Mouse (Mus musculus) liver, embryonic 14.5 days (tissue): ENCODE measurements around the gene Dnaaf1. TPM values are rescaled to one million over a fixed set of nuclear protein-coding genes. Genes with fewer than 3 reads are reported as not detected.

Experiments used
- ATAC-seq: fragments of 200-750 bp; cut with Nextera tagmentation; 2 replicates; pipeline ENCODE4 v1.8.0; 2017; ENCODE audit warnings: moderate number of reproducible peaks, mild to moderate bottlenecking, moderate library complexity; ENCODE audit not compliant: insufficient read depth
- DNase-seq, 3 experiments: peaks; one replicate each; pipeline ENCODE4 v3.0.0-alpha.2; 2012 to 2013; ENCODE audit warnings: low read depth in 3 of 3, low spot score in 3 of 3
- H3K27ac ChIP-seq: fragments of 300-500 bp; sonication (generic); 2 replicates; pipeline ENCODE4 v1.5.1; 2014; ENCODE audit warnings: moderate library complexity, mild to moderate bottlenecking, control low read depth, inconsistent platforms
- H3K27me3 ChIP-seq: fragments of 300-500 bp; sonication (generic); 2 replicates; pipeline ENCODE4 v1.6.1; 2014; ENCODE audit warnings: mild to moderate bottlenecking, low read length, moderate library complexity; ENCODE audit not compliant: control insufficient read depth, insufficient read depth
- H3K36me3 ChIP-seq: fragments of 300-500 bp; sonication (generic); replicated peaks from 2 replicates; pipeline ENCODE4 v1.6.1; 2014; ENCODE audit warnings: low read depth; ENCODE audit not compliant: control insufficient read depth, insufficient read depth
- H3K4me1 ChIP-seq, 2 experiments: fragments of 200-500 bp in 1 of 2; fragments of 300-500 bp in 1 of 2; sonication (generic) in 1 of 2; replicated peaks; 2 replicates each; pipeline ENCODE4 v1.6.1; 2012 to 2014; ENCODE audit warnings: antibody characterized with exemption in 1 of 2, inconsistent platforms in 1 of 2, low read length in 1 of 2; ENCODE audit not compliant: control insufficient read depth in 2 of 2, insufficient read depth in 2 of 2
- H3K4me2 ChIP-seq: fragments of 300-500 bp; sonication (generic); 2 replicates; pipeline ENCODE4 v1.6.1; 2014; ENCODE audit warnings: low read depth, mild to moderate bottlenecking, control low read depth, moderate library complexity
- H3K4me3 ChIP-seq, 2 experiments: fragments of 200-500 bp in 1 of 2; fragments of 300-500 bp in 1 of 2; sonication (generic) in 1 of 2; 2 replicates each; pipeline ENCODE4 v1.5.1; 2012 to 2014; ENCODE audit warnings: low read depth in 2 of 2, low read length in 2 of 2, mild to moderate bottlenecking in 2 of 2, control low read depth in 1 of 2, inconsistent platforms in 1 of 2, moderate library complexity in 1 of 2; ENCODE audit not compliant: insufficient read depth in 1 of 2
- H3K9ac ChIP-seq: fragments of 300-500 bp; sonication (generic); replicated peaks from 2 replicates; pipeline ENCODE4 v1.6.1; 2014; ENCODE audit warnings: mild to moderate bottlenecking, control low read depth, moderate library complexity
- H3K9me3 ChIP-seq: fragments of 300-500 bp; sonication (generic); 2 replicates; pipeline ENCODE4 v1.6.1; 2016; ENCODE audit warnings: low read length, mixed read lengths; ENCODE audit not compliant: control insufficient read depth
- CTCF ChIP-seq: IDR thresholded peaks from 2 replicates; pipeline ENCODE4 v1.5.1; 2016; ENCODE audit warnings: antibody characterized with exemption, low read depth, control low read depth
- EP300 ChIP-seq: IDR thresholded peaks from 2 replicates; pipeline ENCODE4 v1.6.1; 2016; ENCODE audit warnings: antibody characterized with exemption, low read depth
- WGBS: fragments of 180-500 bp; shearing (Covaris S2); extraction: QIAGEN DNeasy Blood & Tissue Kit; methylation state at CpG from one replicate; pipeline ENCODE4 v1.1.7; 2014; ENCODE audit not compliant: insufficient replicate concordance; 5-methylcytosine and 5-hydroxymethylcytosine counted together
- polyA plus RNA-seq, 2 experiments: library from polyadenylated mRNA; depleted of rRNA in 1 of 2; stranded (reverse) in 1 of 2; unstranded in 1 of 2; fragments of >200 nt; fragmentation: Nextera tagmentation in 1 of 2; extraction: Ambion mirVana in 1 of 2; gene quantifications; 2 replicates each; pipeline versions ENCODE4 v1.2.1 to v1.2.3; 2012 to 2014

The Dnaaf1 gene
- polyA plus RNA-seq, 2 experiments: 0.03 to 0.04 TPM

DNA sequence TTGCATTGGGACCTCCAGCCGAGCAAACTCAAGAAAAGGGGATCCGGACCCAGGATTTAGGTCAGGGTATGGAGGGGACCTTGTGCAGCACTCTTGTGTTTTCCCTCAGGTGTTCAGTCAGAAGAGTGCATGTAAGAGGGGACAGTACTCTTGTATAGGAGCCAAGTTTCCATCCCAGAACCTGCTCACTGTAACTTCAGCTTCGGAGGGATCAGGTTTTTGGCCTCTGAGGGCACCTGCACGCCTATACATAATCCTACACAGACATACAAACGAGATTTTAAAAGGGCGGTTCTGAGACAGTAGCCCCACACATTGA is 15.7 kb upstream of the Dnaaf1 start:
- 77% methylated on average over 6 of the region's 6 CpGs for WGBS
- H3K4me3 ChIP-seq: peak overlapping the region; percentile 59 to 78; a peak in 2 of 4 replicates

DNA sequence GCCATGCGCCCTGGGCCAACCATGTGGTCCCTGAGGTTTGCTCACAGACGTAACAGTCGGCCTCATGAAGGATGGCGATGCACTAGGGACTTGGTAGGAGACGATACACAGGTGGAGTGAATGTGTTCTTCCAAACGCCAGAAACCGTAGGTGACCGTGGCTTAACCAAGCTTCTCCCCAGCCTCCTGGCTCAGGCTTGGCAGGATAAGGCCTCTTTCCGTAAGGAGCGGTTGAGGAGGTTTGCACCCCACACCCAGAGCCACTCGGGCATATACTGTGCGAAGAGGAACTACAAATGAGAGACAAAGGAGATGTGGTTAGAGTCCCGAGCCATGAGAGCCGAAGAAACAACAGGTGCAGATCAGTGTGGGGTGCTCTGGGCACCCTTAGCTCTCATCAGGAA is 11.2 kb upstream of the Dnaaf1 start:
- H3K36me3 ChIP-seq: peaks cover 14% of the 10 kb centered on the region
- 81% methylated on average over 14 of the region's 14 CpGs for WGBS
- H3K4me2 ChIP-seq: no peak overlapping the region
- H3K9ac ChIP-seq: no peak overlapping the region
- ATAC-seq (no peak), DNase-seq (no peak)
- no peak overlapping the region for H3K27ac ChIP-seq
- no peak overlapping the region for H3K4me3 ChIP-seq
- H3K4me1 ChIP-seq: peaks cover 0 to 6% of the 10 kb centered on the region in 2 experiments; a peak in 3 of 4 replicates
- H3K27me3 ChIP-seq: no peaks in the 10 kb centered on the region
- TF ChIP-seq EP300 (no peak), CTCF (no peak)
- H3K9me3 ChIP-seq: no peaks in the 10 kb centered on the region

More for the DNA sequence above, 15.7 kb upstream of the Dnaaf1 start:
- ATAC-seq (no peak), DNase-seq (no peak)
- TF ChIP-seq EP300 (no peak), CTCF (no peak)
- H3K9ac ChIP-seq: peak overlapping the region; percentile 57
- no peaks in the 10 kb centered on the region for H3K27me3 ChIP-seq
- peak overlapping the region; percentile 76 for H3K4me2 ChIP-seq
- H3K27ac ChIP-seq: peak overlapping the region; percentile 7; the same call in 1 of the 2 replicates
- peaks cover 6 to 14% of the 10 kb centered on the region in 2 experiments for H3K4me1 ChIP-seq
- H3K36me3 ChIP-seq: peaks cover 8% of the 10 kb centered on the region
- H3K9me3 ChIP-seq: no peaks in the 10 kb centered on the region

DNA sequence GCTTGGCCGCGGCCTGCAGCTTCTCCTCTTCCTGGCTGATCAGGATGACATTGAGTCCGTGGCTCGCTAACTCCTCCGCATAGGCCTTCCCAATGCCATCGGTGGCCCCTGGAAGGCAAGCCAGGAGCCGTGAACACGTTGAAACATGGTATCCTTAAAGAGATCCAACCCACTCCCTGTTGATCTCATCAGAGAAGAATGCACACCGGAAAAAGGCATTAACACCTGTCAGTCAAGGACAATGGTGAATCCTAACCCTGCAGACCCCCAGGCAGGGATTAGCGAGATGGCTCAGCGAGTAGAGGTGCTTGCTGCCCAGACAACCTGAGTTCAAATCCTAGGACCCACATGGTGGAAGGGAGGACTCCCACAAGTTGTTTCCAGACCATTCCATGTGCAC is 8.7 kb upstream of the Dnaaf1 start:
- H3K9ac ChIP-seq: no peak overlapping the region
- DNase-seq (no peak), ATAC-seq (no peak)
- 81% methylated on average over 11 of the region's 11 CpGs for WGBS
- no peaks in the 10 kb centered on the region for H3K9me3 ChIP-seq
- TF ChIP-seq CTCF (no peak), EP300 (no peak)
- H3K4me3 ChIP-seq: no peak overlapping the region
- H3K27ac ChIP-seq: no peak overlapping the region
- no peak overlapping the region for H3K4me2 ChIP-seq
- H3K27me3 ChIP-seq: no peaks in the 10 kb centered on the region
- H3K36me3 ChIP-seq: peaks cover 14% of the 10 kb centered on the region
- H3K4me1 ChIP-seq: no peaks in the 10 kb centered on the region

DNA sequence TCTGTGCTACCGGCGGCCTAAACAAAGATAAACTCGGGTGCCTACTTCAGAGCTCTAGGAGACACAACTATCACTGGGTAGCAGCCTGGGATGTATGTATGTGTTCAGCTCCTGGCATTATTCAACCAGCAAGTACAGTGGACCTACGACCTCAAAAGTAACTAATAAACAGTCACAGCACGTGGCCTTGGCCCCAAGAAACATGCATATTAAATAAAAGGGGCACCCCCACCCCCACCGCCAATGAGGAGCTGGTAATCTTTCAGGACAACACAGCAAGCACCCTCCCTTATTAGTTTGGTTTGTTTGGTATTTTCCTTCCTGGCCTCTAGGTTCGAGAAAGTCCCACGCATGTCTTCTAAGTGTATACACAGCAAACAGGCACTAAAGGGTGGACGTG is 6.8 kb upstream of the Dnaaf1 start:
- TF ChIP-seq EP300 (no peak), CTCF (no peak)
- 76% methylated on average over 9 of the region's 9 CpGs for WGBS
- ATAC-seq: no peak

DNA sequence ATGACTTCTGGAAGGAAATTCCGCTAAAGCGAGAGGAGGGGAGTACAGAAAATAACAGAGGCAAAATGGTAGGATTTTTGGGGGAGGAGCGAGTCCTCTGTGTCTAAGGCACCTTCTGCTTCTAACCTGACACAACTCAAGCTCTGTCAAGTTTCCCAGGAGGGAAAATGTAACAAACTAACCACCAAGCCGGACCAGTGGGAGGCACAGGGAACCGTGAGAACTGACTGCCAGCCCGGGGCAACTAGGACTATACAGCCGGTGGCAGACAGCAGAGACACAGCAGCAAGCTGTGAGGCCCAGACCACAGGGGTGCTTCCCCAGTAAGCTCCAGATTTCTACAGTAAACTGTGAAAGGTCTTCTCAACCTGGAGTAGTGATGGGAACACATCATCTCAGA is 6.1 kb upstream of the Dnaaf1 start:
- Histone ChIP-seq H3K36me3 (peaks cover 8% of the 10 kb centered on the region), H3K4me2 (no peak overlapping the region), H3K9ac (no peak overlapping the region), H3K4me3 (no peak overlapping the region), H3K27ac (no peak overlapping the region), H3K9me3 (no peaks in the 10 kb centered on the region), H3K4me1 (peaks cover 3 to 7% of the 10 kb centered on the region in 2 experiments; a peak in 3 of 4 replicates), H3K27me3 (no peaks in the 10 kb centered on the region)
- ATAC-seq: no peak
- TF ChIP-seq CTCF (no peak), EP300 (no peak)
- WGBS: 70% methylated on average over 7 of the region's 7 CpGs
- no peak for DNase-seq

More for the DNA sequence above, 6.8 kb upstream of the Dnaaf1 start:
- Histone ChIP-seq H3K27ac (no peak overlapping the region), H3K4me3 (no peak overlapping the region), H3K27me3 (no peaks in the 10 kb centered on the region), H3K4me1 (peaks cover 0 to under 1% of the 10 kb centered on the region in 2 experiments; a peak in 2 of 4 replicates), H3K4me2 (no peak overlapping the region), H3K9me3 (no peaks in the 10 kb centered on the region), H3K9ac (no peak overlapping the region), H3K36me3 (peaks cover 13% of the 10 kb centered on the region)
- DNase-seq: no peak
